Mouse (Mus musculus) midbrain, embryonic 16.5 days (tissue): ENCODE results near the gene Col15a1. TPM values are rescaled to one million over a fixed set of nuclear protein-coding genes. Genes with fewer than 3 reads are reported as not detected.

ENCODE experiments used
- ATAC-seq: fragments of 200-750 bp; cut with Nextera tagmentation; 2 replicates; pipeline ENCODE4 v1.8.0; 2017; ENCODE audit warnings: moderate TSS enrichment
- H3K27ac ChIP-seq: fragments of 300-500 bp; sonication (generic); 2 replicates; pipeline ENCODE4 v1.5.1; 2014; ENCODE audit warnings: mild to moderate bottlenecking, low read length, mixed read lengths
- H3K27me3 ChIP-seq: fragments of 300-500 bp; sonication (generic); 2 replicates; pipeline ENCODE4 v1.6.1; 2014; ENCODE audit warnings: low read depth, low read length, mixed read lengths; ENCODE audit not compliant: control insufficient read depth, insufficient read depth
- H3K36me3 ChIP-seq: fragments of 300-500 bp; sonication (generic); 2 replicates; pipeline ENCODE4 v1.6.1; 2014; ENCODE audit warnings: mild to moderate bottlenecking, low read length, moderate library complexity, mixed read lengths; ENCODE audit not compliant: control insufficient read depth, insufficient read depth
- H3K4me1 ChIP-seq: fragments of 300-500 bp; sonication (generic); 2 replicates; pipeline ENCODE4 v1.6.1; 2014; ENCODE audit warnings: mild to moderate bottlenecking, low read length, mixed read lengths; ENCODE audit not compliant: control insufficient read depth, insufficient read depth
- H3K4me2 ChIP-seq: fragments of 300-500 bp; sonication (generic); 2 replicates; pipeline ENCODE4 v1.6.1; 2014; ENCODE audit warnings: mild to moderate bottlenecking, low read length, mixed read lengths
- H3K4me3 ChIP-seq: fragments of 300-500 bp; sonication (generic); 2 replicates; pipeline ENCODE4 v1.5.1; 2014; ENCODE audit warnings: low read depth, mild to moderate bottlenecking, low read length, moderate library complexity, mixed read lengths
- H3K9ac ChIP-seq: fragments of 300-500 bp; sonication (generic); 2 replicates; pipeline ENCODE4 v1.6.1; 2014; ENCODE audit warnings: low read depth, low read length, mixed read lengths
- H3K9me3 ChIP-seq: fragments of 300-500 bp; sonication (generic); replicated peaks from 2 replicates; pipeline ENCODE4 v1.6.1; 2014; ENCODE audit warnings: mild to moderate bottlenecking, low read length, mixed read lengths; ENCODE audit not compliant: control insufficient read depth, poor library complexity, severe bottlenecking
- WGBS: fragments of 180-500 bp; shearing (Covaris S2); extraction: QIAGEN DNeasy Blood & Tissue Kit; methylation state at CpG from one replicate; pipeline ENCODE4 v1.1.7; 2014; 5-methylcytosine and 5-hydroxymethylcytosine counted together
- polyA plus RNA-seq: library from polyadenylated mRNA; unstranded; fragments of >200 nt; fragmentation: Nextera tagmentation; extraction: Ambion mirVana; gene quantifications from 2 replicates; pipeline ENCODE4 v1.2.1, GENCODE M21; 2015

Gene Col15a1
- polyA plus RNA-seq, 1 experiment from 2014 or later: 5.3 TPM

- ATAC-seq: no peak
- 94% methylated on average over 6 of the region's 6 CpGs for WGBS
- no peaks in the 10 kb centered on the region for H3K36me3 ChIP-seq
Observed at GRCm38 (mm10) chr4:47249193-47249592, 41.2 kb downstream of the Col15a1 start.

DNA sequence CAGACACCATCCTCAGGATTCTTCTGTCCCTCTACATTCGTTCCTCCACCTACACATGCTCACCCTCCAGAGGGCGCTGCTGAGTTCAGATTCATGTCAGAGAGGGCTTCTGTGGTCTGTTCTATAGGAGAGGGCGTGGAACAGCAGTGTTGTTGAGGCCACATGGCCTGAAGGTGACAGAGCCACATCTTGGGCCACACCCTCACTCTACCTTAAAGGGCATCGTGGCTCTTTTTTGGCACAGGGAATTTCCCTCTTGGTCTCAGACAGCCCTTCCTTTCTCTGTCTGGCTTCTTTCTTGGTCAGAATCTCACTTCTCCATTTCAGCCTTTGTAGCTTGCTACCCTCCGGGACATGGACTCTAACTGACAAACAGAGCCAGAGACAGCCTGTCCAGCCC lies 43.1 kb downstream of the Col15a1 start:
- Histone ChIP-seq H3K4me1 (no peaks in the 10 kb centered on the region), H3K27ac (no peak overlapping the region), H3K27me3 (no peaks in the 10 kb centered on the region), H3K4me2 (no peak overlapping the region), H3K9ac (no peak overlapping the region), H3K9me3 (no peaks in the 10 kb centered on the region), H3K36me3 (no peaks in the 10 kb centered on the region), H3K4me3 (no peak overlapping the region)
- ATAC-seq: no peak
- 42% methylated on average over 5 of the region's 5 CpGs for WGBS

More at GRCm38 (mm10) chr4:47249193-47249592, 41.2 kb downstream of the Col15a1 start:
- Histone ChIP-seq H3K27ac (no peak overlapping the region), H3K4me1 (no peaks in the 10 kb centered on the region), H3K27me3 (no peaks in the 10 kb centered on the region), H3K9ac (no peak overlapping the region), H3K9me3 (no peaks in the 10 kb centered on the region), H3K4me2 (no peak overlapping the region), H3K4me3 (no peak overlapping the region)

GRCm38 (mm10) chr4:47251693-47252435 lies 43.9 kb downstream of the Col15a1 start:
- Histone ChIP-seq H3K9ac (no peak overlapping the region), H3K36me3 (no peaks in the 10 kb centered on the region), H3K27me3 (no peaks in the 10 kb centered on the region), H3K4me1 (no peaks in the 10 kb centered on the region), H3K27ac (no peak overlapping the region), H3K4me2 (no peak overlapping the region), H3K9me3 (no peaks in the 10 kb centered on the region), H3K4me3 (no peak overlapping the region)
- 80% methylated on average over 11 of the region's 11 CpGs for WGBS
- no peak for ATAC-seq

GRCm38 (mm10) chr4:47252627-47253026 lies 44.7 kb downstream of the Col15a1 start:
- 98% methylated on average over 3 of the region's 3 CpGs for WGBS
- H3K9ac ChIP-seq: no peak overlapping the region
- H3K4me1 ChIP-seq: no peaks in the 10 kb centered on the region
- no peaks in the 10 kb centered on the region for H3K36me3 ChIP-seq
- no peak for ATAC-seq
- no peak overlapping the region for H3K4me2 ChIP-seq
- H3K4me3 ChIP-seq: no peak overlapping the region
- H3K27ac ChIP-seq: no peak overlapping the region
- H3K9me3 ChIP-seq: no peaks in the 10 kb centered on the region
- H3K27me3 ChIP-seq: no peaks in the 10 kb centered on the region

GRCm38 (mm10) chr4:47255641-47256040 lies 47.7 kb downstream of the Col15a1 start:
- H3K27ac ChIP-seq: no peak overlapping the region
- H3K36me3 ChIP-seq: no peaks in the 10 kb centered on the region
- ATAC-seq: 0 out of 2 replicates have a peak, but pooled peaks have one; percentile 51
- H3K9me3 ChIP-seq: no peaks in the 10 kb centered on the region
- no peak overlapping the region for H3K4me2 ChIP-seq
- H3K4me1 ChIP-seq: no peaks in the 10 kb centered on the region
- no peak overlapping the region for H3K4me3 ChIP-seq
- no peaks in the 10 kb centered on the region for H3K27me3 ChIP-seq
- no peak overlapping the region for H3K9ac ChIP-seq
- 50% methylated on average over 4 of the region's 4 CpGs for WGBS

GRCm38 (mm10) chr4:47258201-47258600 lies 50.2 kb downstream of the Col15a1 start:
- Histone ChIP-seq H3K4me3 (no peak overlapping the region), H3K9me3 (no peaks in the 10 kb centered on the region), H3K4me1 (no peaks in the 10 kb centered on the region), H3K4me2 (no peak overlapping the region), H3K9ac (no peak overlapping the region), H3K36me3 (no peaks in the 10 kb centered on the region), H3K27ac (no peak overlapping the region), H3K27me3 (no peaks in the 10 kb centered on the region)
- ATAC-seq: no peak
- WGBS: 92% methylated on average over 3 of the region's 3 CpGs

DNA sequence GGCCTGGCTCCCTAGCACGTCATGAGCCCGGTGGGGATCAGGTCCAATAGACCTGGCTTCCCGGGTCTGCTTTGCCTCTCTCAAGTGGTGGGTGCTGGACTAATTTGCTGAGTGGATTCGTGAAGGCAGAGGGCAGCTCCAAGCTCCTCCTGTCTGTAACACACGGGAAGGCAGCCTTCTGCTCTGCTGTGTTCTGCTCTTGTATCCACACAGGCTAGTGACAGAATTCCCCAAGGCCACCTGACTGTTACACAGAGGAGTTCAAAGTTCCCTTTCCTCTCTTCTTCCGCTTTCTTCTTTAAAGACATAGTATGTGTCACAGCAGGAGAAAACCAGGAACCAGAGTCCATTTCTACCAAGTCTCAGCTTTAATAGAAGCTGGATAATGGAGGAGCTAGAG lies 53.1 kb downstream of the Col15a1 start:
- WGBS: 80% methylated on average over 6 of the region's 6 CpGs
- Histone ChIP-seq H3K4me1 (no peaks in the 10 kb centered on the region), H3K4me3 (no peak overlapping the region), H3K9me3 (no peaks in the 10 kb centered on the region), H3K27ac (no peak overlapping the region), H3K9ac (no peak overlapping the region), H3K36me3 (no peaks in the 10 kb centered on the region), H3K4me2 (no peak overlapping the region), H3K27me3 (no peaks in the 10 kb centered on the region)
- ATAC-seq: no peak

GRCm38 (mm10) chr4:47261919-47262318 lies 54.0 kb downstream of the Col15a1 start:
- no peak for ATAC-seq

DNA sequence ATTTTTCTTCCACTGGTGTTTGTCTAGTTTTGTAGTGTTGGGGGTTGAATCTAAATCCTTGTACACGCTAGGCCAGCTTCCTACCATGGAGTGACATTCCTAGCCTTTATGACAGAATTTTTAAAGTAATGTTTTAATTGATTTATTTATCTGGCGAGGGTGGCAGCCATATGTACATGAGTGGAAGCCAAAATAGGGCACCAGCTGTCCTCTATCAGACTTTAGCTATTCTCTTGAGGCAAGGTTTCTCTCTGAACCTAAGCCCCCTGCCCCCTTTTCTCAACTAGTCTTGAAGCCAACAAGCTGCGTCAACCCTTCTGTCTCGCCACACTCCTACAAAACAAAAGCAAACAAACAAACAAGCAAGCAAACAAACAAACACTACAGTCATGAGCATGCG lies 57.6 kb downstream of the Col15a1 start:
- WGBS: 82% methylated on average over 5 of the region's 5 CpGs
- no peaks in the 10 kb centered on the region for H3K9me3 ChIP-seq
- H3K9ac ChIP-seq: no peak overlapping the region
- H3K4me2 ChIP-seq: no peak overlapping the region
- H3K4me3 ChIP-seq: no peak overlapping the region
- H3K27me3 ChIP-seq: no peaks in the 10 kb centered on the region
- H3K4me1 ChIP-seq: no peaks in the 10 kb centered on the region
- no peak overlapping the region for H3K27ac ChIP-seq
- no peaks in the 10 kb centered on the region for H3K36me3 ChIP-seq
- ATAC-seq: no peak

More at GRCm38 (mm10) chr4:47261919-47262318, 54.0 kb downstream of the Col15a1 start:
- H3K4me2 ChIP-seq: no peak overlapping the region
- H3K4me3 ChIP-seq: no peak overlapping the region
- H3K36me3 ChIP-seq: no peaks in the 10 kb centered on the region
- 82% methylated on average over 5 of the region's 5 CpGs for WGBS
- H3K27ac ChIP-seq: no peak overlapping the region
- no peaks in the 10 kb centered on the region for H3K9me3 ChIP-seq
- no peaks in the 10 kb centered on the region for H3K27me3 ChIP-seq
- no peak overlapping the region for H3K9ac ChIP-seq
- H3K4me1 ChIP-seq: no peaks in the 10 kb centered on the region
